Mouse (Mus musculus) stomach, embryonic 14.5 days (tissue): ENCODE results near the gene Keap1. TPM values are rescaled to one million over a fixed set of nuclear protein-coding genes. Genes with fewer than 3 reads are reported as not detected.
A peak's percentile ranks its signal among the peaks of the same experiment; 100 is the strongest.

ENCODE experiments used
- ATAC-seq: fragments of 200-750 bp; cut with Nextera tagmentation; 2 replicates; pipeline ENCODE4 v1.8.0; 2017; ENCODE audit warnings: low read depth, moderate TSS enrichment; ENCODE audit not compliant: insufficient number of reproducible peaks, insufficient read depth, low FRiP score
- H3K27ac ChIP-seq: fragments of 300-500 bp; sonication (generic); 2 replicates; pipeline ENCODE4 v1.5.1; 2014; ENCODE audit warnings: mild to moderate bottlenecking, low read length, moderate library complexity, mixed read lengths
- H3K27me3 ChIP-seq: fragments of 300-500 bp; sonication (generic); 2 replicates; pipeline ENCODE4 v1.6.1; 2014; ENCODE audit warnings: low read length, control low read depth, mixed read lengths; ENCODE audit not compliant: control insufficient read depth, insufficient read depth
- H3K36me3 ChIP-seq: fragments of 300-500 bp; sonication (generic); 2 replicates; pipeline ENCODE4 v1.6.1; 2014; ENCODE audit warnings: mild to moderate bottlenecking, control low read depth, low read length, moderate library complexity, mixed read lengths; ENCODE audit not compliant: control insufficient read depth, insufficient read depth
- H3K4me1 ChIP-seq: fragments of 300-500 bp; sonication (generic); 2 replicates; pipeline ENCODE4 v1.6.1; 2014; ENCODE audit warnings: low read length, control low read depth, mixed read lengths; ENCODE audit not compliant: control insufficient read depth, insufficient read depth
- H3K4me2 ChIP-seq: fragments of 300-500 bp; sonication (generic); replicated peaks from 2 replicates; pipeline ENCODE4 v1.6.1; 2014; ENCODE audit warnings: low read depth, low read length, control low read depth
- H3K4me3 ChIP-seq: fragments of 300-500 bp; sonication (generic); 2 replicates; pipeline ENCODE4 v1.5.1; 2014; ENCODE audit warnings: low read depth, low read length, control low read depth
- H3K9ac ChIP-seq: fragments of 300-500 bp; sonication (generic); replicated peaks from 2 replicates; pipeline ENCODE4 v1.6.1; 2014; ENCODE audit warnings: low read depth, mild to moderate bottlenecking, control low read depth, low read length, moderate library complexity, mixed read lengths
- H3K9me3 ChIP-seq: fragments of 300-500 bp; sonication (generic); 2 replicates; pipeline ENCODE4 v1.6.1; 2016; ENCODE audit warnings: low read depth, low read length, control low read depth; ENCODE audit not compliant: control insufficient read depth
- WGBS: fragments of 180-500 bp; shearing (Covaris S2); extraction: QIAGEN DNeasy Blood & Tissue Kit; methylation state at CpG from one replicate; pipeline ENCODE4 v1.1.7; 2014; 5-methylcytosine and 5-hydroxymethylcytosine counted together
- polyA plus RNA-seq: library from polyadenylated mRNA; unstranded; fragments of >200 nt; fragmentation: Nextera tagmentation; extraction: Ambion mirVana; gene quantifications from 2 replicates; pipeline ENCODE4 v1.2.1, GENCODE M21; 2014

Gene Keap1
- 34.5 and 40.3 TPM in 2 replicates for polyA plus RNA-seq

- H3K4me2 ChIP-seq = peak within 1 kb of the TSS; percentile 88
- H3K4me3 ChIP-seq = peak within 1 kb of the TSS; percentile 89
- H3K9me3 ChIP-seq = no peaks in the 10 kb centered on the region
- peak; percentile 87 for ATAC-seq
- under 1% methylated on average over 81 of the region's 90 CpGs for WGBS
- peak within 1 kb of the TSS; percentile 86 for H3K27ac ChIP-seq
- peaks cover 17% of the 10 kb centered on the region for H3K4me1 ChIP-seq
- peak within 1 kb of the TSS; percentile 96 for H3K9ac ChIP-seq
- H3K36me3 ChIP-seq = peaks cover 5% of the 10 kb centered on the region; the same call in 1 of the 2 replicates
- H3K27me3 ChIP-seq = peaks cover 13% of the 10 kb centered on the region
These were observed at the start of gene Keap1 for GRCm38 (mm10) chr9:21238733-21239464. Keap1 (minus strand) TSS chr9:21239361.

- H3K4me2 ChIP-seq = peak overlapping the region; percentile 62
- ATAC-seq = no peak
- H3K27ac ChIP-seq = peak overlapping the region; percentile 80; the same call in 1 of the 2 replicates
- H3K36me3 ChIP-seq = peaks cover 16% of the 10 kb centered on the region; the same call in 1 of the 2 replicates
- H3K9me3 ChIP-seq = no peaks in the 10 kb centered on the region
- no peaks in the 10 kb centered on the region for H3K27me3 ChIP-seq
- H3K4me1 ChIP-seq = peaks cover 20% of the 10 kb centered on the region
- peak overlapping the region; percentile 63 for H3K4me3 ChIP-seq
- 0 out of 2 replicates have a peak overlapping the region, but pooled peaks have one; percentile 28 for H3K9ac ChIP-seq
- WGBS = 73% methylated on average over 13 of the region's 13 CpGs
These were observed 49.5 kb upstream of the Keap1 start for GRCm38 (mm10) chr9:21288404-21289336.

GRCm38 (mm10) chr9:21287571-21288402 lies 48.6 kb upstream of the Keap1 start, which contains the start of gene Kri1:
Kri1 (minus strand) TSS chr9:21287969.
- 1% methylated on average over 59 of the region's 59 CpGs for WGBS
- no peaks in the 10 kb centered on the region for H3K27me3 ChIP-seq
- peaks cover 17% of the 10 kb centered on the region; the same call in 1 of the 2 replicates for H3K36me3 ChIP-seq
- peaks cover 20% of the 10 kb centered on the region for H3K4me1 ChIP-seq
- H3K4me2 ChIP-seq = peak within 1 kb of the TSS; percentile 62
- H3K4me3 ChIP-seq = peak within 1 kb of the TSS; percentile 63
- ATAC-seq = peak; percentile 80
- no peaks in the 10 kb centered on the region for H3K9me3 ChIP-seq
- peak within 1 kb of the TSS; percentile 80 for H3K27ac ChIP-seq
- H3K9ac ChIP-seq = peak within 1 kb of the TSS; percentile 47

GRCm38 (mm10) chr9:21286753-21287152 lies 47.6 kb upstream of the Keap1 start:
- WGBS = 69% methylated on average over 3 of the region's 3 CpGs
- no peak overlapping the region for H3K27ac ChIP-seq

GRCm38 (mm10) chr9:21283994-21284393 lies 44.8 kb upstream of the Keap1 start:
- Histone ChIP-seq H3K4me3 (no peak overlapping the region), H3K4me2 (no peak overlapping the region), H3K27me3 (no peaks in the 10 kb centered on the region), H3K36me3 (peaks cover 43% of the 10 kb centered on the region), H3K4me1 (peaks cover 11% of the 10 kb centered on the region), H3K9ac (no peak overlapping the region), H3K9me3 (no peaks in the 10 kb centered on the region), H3K27ac (no peak overlapping the region)
- WGBS = 76% methylated on average over 3 of the region's 3 CpGs
- no peak for ATAC-seq

More at GRCm38 (mm10) chr9:21286753-21287152, 47.6 kb upstream of the Keap1 start:
- Histone ChIP-seq H3K9me3 (no peaks in the 10 kb centered on the region), H3K36me3 (peaks cover 24% of the 10 kb centered on the region), H3K4me2 (peak overlapping the region; percentile 62), H3K27me3 (no peaks in the 10 kb centered on the region), H3K4me1 (peaks cover 20% of the 10 kb centered on the region), H3K9ac (no peak overlapping the region), H3K4me3 (peak overlapping the region; percentile 63)
- ATAC-seq = no peak

GRCm38 (mm10) chr9:21283591-21283990 lies 44.4 kb upstream of the Keap1 start:
- no peak overlapping the region for H3K4me3 ChIP-seq
- no peak for ATAC-seq
- H3K4me1 ChIP-seq = peaks cover 7% of the 10 kb centered on the region
- H3K27me3 ChIP-seq = no peaks in the 10 kb centered on the region
- no peak overlapping the region for H3K4me2 ChIP-seq
- H3K36me3 ChIP-seq = peaks cover 41% of the 10 kb centered on the region
- no peaks in the 10 kb centered on the region for H3K9me3 ChIP-seq
- 91% methylated on average over 5 of the region's 5 CpGs for WGBS
- H3K9ac ChIP-seq = no peak overlapping the region
- no peak overlapping the region for H3K27ac ChIP-seq

GRCm38 (mm10) chr9:21277776-21278175 lies 38.6 kb upstream of the Keap1 start:
- no peak overlapping the region for H3K9ac ChIP-seq
- WGBS = 90% methylated on average over 5 of the region's 5 CpGs
- no peaks in the 10 kb centered on the region for H3K9me3 ChIP-seq
- no peak for ATAC-seq
- no peaks in the 10 kb centered on the region for H3K4me1 ChIP-seq
- peaks cover 74% of the 10 kb centered on the region for H3K36me3 ChIP-seq
- H3K4me3 ChIP-seq = no peak overlapping the region
- no peak overlapping the region for H3K4me2 ChIP-seq
- H3K27ac ChIP-seq = no peak overlapping the region
- no peaks in the 10 kb centered on the region for H3K27me3 ChIP-seq
